Mouse (Mus musculus) megakaryocyte, adult 5-6 weeks (primary cell): ENCODE data around the gene Fmnl1. TPM values are rescaled to one million over a fixed set of nuclear protein-coding genes. Genes with fewer than 3 reads are reported as not detected.

Experiments used
- total RNA-seq, 2 experiments: library from RNA; stranded (forward) in 1 of 2; stranded (reverse) in 1 of 2; fragments of 153-499, 151-499 nt in 1 of 2; fragments of 221-1000, 200-1000 nt in 1 of 2; gene quantifications; 2 replicates each; pipeline versions ENCODE4 v1.2.3 to v1.2.4; 2015 to 2017

Gene Fmnl1
- total RNA-seq, 2 experiments from 2014 or later: 126 to 387 TPM

Other genes with a start within 250 kb of the Fmnl1 start
- gene Kif18b, start 246.0 kb upstream of the Fmnl1 start, total RNA-seq (2015): 22.1 and 24.9 TPM in 2 replicates
- 23.2 and 25.4 TPM in 2 replicates for gene Kif18b, start 246.0 kb upstream of the Fmnl1 start, total RNA-seq (2017)
- not detected in 2 replicates for gene C1ql1, start 224.4 kb upstream of the Fmnl1 start, total RNA-seq (2015)
- gene C1ql1, start 224.4 kb upstream of the Fmnl1 start, total RNA-seq (2017): not detected in 2 replicates
- 41.5 and 41.7 TPM in 2 replicates for gene Nmt1, start 142.9 kb upstream of the Fmnl1 start, total RNA-seq (2015)
- gene Nmt1, start 142.9 kb upstream of the Fmnl1 start, total RNA-seq (2017): 35.0 and 40.9 TPM in 2 replicates
- 20.5 and 20.7 TPM in 2 replicates for gene Dcakd, start 142.8 kb upstream of the Fmnl1 start, total RNA-seq (2015)
- 6.8 and 9.3 TPM in 2 replicates for gene Dcakd, start 142.8 kb upstream of the Fmnl1 start, total RNA-seq (2017)
- not detected in 2 replicates for gene Plcd3, start 69.4 kb upstream of the Fmnl1 start, total RNA-seq (2015)
- not detected in 2 replicates for gene Plcd3, start 69.4 kb upstream of the Fmnl1 start, total RNA-seq (2017)
- 3.2 and 6.2 TPM in 2 replicates for gene Acbd4, start 69.4 kb upstream of the Fmnl1 start, total RNA-seq (2015)
- 9.3 and 9.4 TPM in 2 replicates for gene Acbd4, start 69.4 kb upstream of the Fmnl1 start, total RNA-seq (2017)
- gene Hexim1, start 54.9 kb upstream of the Fmnl1 start, total RNA-seq (2015): 10.1 TPM in 2 replicates
- gene Hexim1, start 54.9 kb upstream of the Fmnl1 start, total RNA-seq (2017): 17.0 and 24.6 TPM in 2 replicates
- gene Hexim2, start 38.7 kb upstream of the Fmnl1 start, total RNA-seq (2015): 0.25 and 1.8 TPM in 2 replicates
- 1.0 and 2.1 TPM in 2 replicates for gene Hexim2, start 38.7 kb upstream of the Fmnl1 start, total RNA-seq (2017)
- gene 1700023F06Rik, start 37.5 kb downstream of the Fmnl1 start, total RNA-seq (2015): not detected in 2 replicates
- not detected in 2 replicates for gene 1700023F06Rik, start 37.5 kb downstream of the Fmnl1 start, total RNA-seq (2017)
- not detected in 2 replicates for gene Spata32, start 47.3 kb downstream of the Fmnl1 start, total RNA-seq (2015)
- gene Spata32, start 47.3 kb downstream of the Fmnl1 start, total RNA-seq (2017): not detected in 2 replicates
- 14.5 and 16.6 TPM in 2 replicates for gene Map3k14, start 96.4 kb downstream of the Fmnl1 start, total RNA-seq (2015)
- gene Map3k14, start 96.4 kb downstream of the Fmnl1 start, total RNA-seq (2017): 15.4 and 15.7 TPM in 2 replicates
- gene Arhgap27, start 192.6 kb downstream of the Fmnl1 start, total RNA-seq (2015): 20.1 and 20.5 TPM in 2 replicates
- 20.1 and 21.9 TPM in 2 replicates for gene Arhgap27, start 192.6 kb downstream of the Fmnl1 start, total RNA-seq (2017)
- 28.4 and 29.4 TPM in 2 replicates for gene Plekhm1, start 241.6 kb downstream of the Fmnl1 start, total RNA-seq (2015)
- 8.3 and 12.7 TPM in 2 replicates for gene Plekhm1, start 241.6 kb downstream of the Fmnl1 start, total RNA-seq (2017)